In the genomic region with DNA sequence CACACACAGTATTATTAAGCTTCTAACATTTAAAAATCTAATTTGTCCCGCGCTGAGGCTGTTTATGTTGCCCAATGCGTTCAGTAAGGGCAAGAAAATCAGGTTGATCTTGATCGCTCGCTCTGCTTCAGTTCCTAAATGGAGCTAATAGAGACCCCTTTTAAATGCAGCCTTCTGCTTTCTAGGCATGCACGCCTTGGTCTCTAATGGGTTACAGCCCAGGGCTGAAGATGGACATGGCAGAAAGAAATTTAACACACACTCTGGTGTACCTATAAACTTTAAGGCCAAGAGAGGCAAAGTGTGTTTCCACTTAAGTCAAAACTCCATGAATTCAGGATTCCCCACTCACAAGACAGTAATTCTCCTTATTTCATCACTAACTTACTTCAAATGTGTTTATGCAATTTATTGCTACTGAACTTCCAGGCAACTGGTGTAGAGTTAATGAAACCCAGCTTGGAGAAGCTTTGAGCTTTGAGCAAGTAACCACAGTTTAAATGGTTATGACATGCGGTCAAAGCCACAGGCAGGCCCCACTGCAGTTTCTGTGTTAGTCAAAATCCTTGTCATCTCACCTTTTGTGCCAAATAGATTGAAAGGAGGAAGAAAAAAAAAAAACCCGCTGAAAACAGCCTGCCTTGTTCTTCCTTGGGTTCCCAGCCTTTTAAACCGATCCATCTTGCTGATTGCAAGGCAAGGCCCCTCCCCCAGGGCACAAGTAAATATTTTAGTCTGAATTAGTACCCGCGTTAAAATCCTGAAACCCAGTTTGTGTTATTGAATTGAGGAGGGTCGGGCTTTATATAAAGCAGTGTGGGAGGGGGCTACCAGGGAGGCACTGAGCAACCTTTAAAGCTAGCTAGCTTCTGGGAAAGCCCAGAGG, we compare ENCODE assay signal across 9 mouse cellular contexts. TPM values are rescaled to one million over a fixed set of nuclear protein-coding genes. Genes with fewer than 3 reads are reported as not detected.
A peak's percentile ranks its signal among the peaks of the same experiment; 100 is the strongest.
DNase-seq lines count a peak whose midpoint lies in the region; ATAC-seq lines count a peak whose summit lies in the region.
"Had no signal": no experiment of that assay in that cellular context is flagged by ENCODE, and none has a peak within 500 bp of the region (broad histone marks: within the 10 kb centered on the region; RNA-seq: fewer than 3 reads in every experiment).

No protein-coding gene starts in this region.

- no peak overlapping the region for H3K9ac ChIP-seq in lung, embryonic 16.5 days (ENCODE audit: low read length)
- no peak overlapping the region for H3K9ac ChIP-seq in stomach, embryonic 15.5 days

- H3K27ac ChIP-seq in lung, embryonic 16.5 days (ENCODE audit: low read length) = no peak overlapping the region
- H3K27ac ChIP-seq in forebrain, embryonic 10.5 days = peak overlapping the region; percentile 99
- H3K27ac ChIP-seq in limb, embryonic 10.5 days = peak overlapping the region; percentile 85
- no peak overlapping the region for H3K27ac ChIP-seq in stomach, embryonic 15.5 days

- no peaks in the 10 kb centered on the region for H3K36me3 ChIP-seq in lung, embryonic 16.5 days (ENCODE audit: control insufficient read depth, insufficient read depth, low read length)
- H3K36me3 ChIP-seq in forebrain, embryonic 10.5 days (replicated peaks) = no peaks in the 10 kb centered on the region
- H3K36me3 ChIP-seq in limb, embryonic 10.5 days = no peaks in the 10 kb centered on the region
- H3K36me3 ChIP-seq in stomach, embryonic 15.5 days = no peaks in the 10 kb centered on the region

- H3K27me3 ChIP-seq in lung, embryonic 16.5 days (ENCODE audit: control insufficient read depth, insufficient read depth, low read depth, low read length) = peaks cover 8% of the 10 kb centered on the region
- H3K27me3 ChIP-seq in forebrain, embryonic 10.5 days (ENCODE audit: poor library complexity, severe bottlenecking) = peaks cover 7% of the 10 kb centered on the region; the same call in 1 of the 2 replicates
- peaks cover 85% of the 10 kb centered on the region for H3K27me3 ChIP-seq in limb, embryonic 10.5 days (ENCODE audit: low read depth, poor library complexity, severe bottlenecking)
- H3K27me3 ChIP-seq in stomach, embryonic 15.5 days (replicated peaks) = peaks cover 7% of the 10 kb centered on the region; the same call in 1 of the 2 replicates

- peak overlapping the region; percentile 96 for H3K4me2 ChIP-seq in lung, embryonic 16.5 days (ENCODE audit: low read depth, low read length)
- peak overlapping the region; percentile 96 for H3K4me2 ChIP-seq in stomach, embryonic 15.5 days

- DNase-seq in lung, adult 18-20 months = no peak
- DNase-seq in forebrain, embryonic 10.5 days (ENCODE audit: extremely low spot score, low spot score) = peak; percentile 23
- DNase-seq in limb, embryonic 10.5 days (ENCODE audit: low spot score) = peak; percentile 55
- no peak for DNase-seq in lung, postnatal 10 days
- no peak for DNase-seq in adrenal gland, postnatal 36 days
- DNase-seq in ovary, postnatal 14 days (ENCODE audit: low spot score) = no peak
- DNase-seq: gastrocnemius, postnatal 14 days had no signal

- H3K4me1 ChIP-seq in lung, embryonic 16.5 days (replicated peaks; ENCODE audit: control insufficient read depth, insufficient read depth, low read length) = peaks cover 26% of the 10 kb centered on the region
- peaks cover 89% of the 10 kb centered on the region for H3K4me1 ChIP-seq in forebrain, embryonic 10.5 days
- H3K4me1 ChIP-seq in limb, embryonic 10.5 days = peaks cover 89% of the 10 kb centered on the region
- peaks cover 17% of the 10 kb centered on the region for H3K4me1 ChIP-seq in stomach, embryonic 15.5 days

- H3K9me3 ChIP-seq in lung, embryonic 16.5 days (ENCODE audit: control insufficient read depth, low read length) = no peaks in the 10 kb centered on the region
- H3K9me3 ChIP-seq in forebrain, embryonic 10.5 days = no peaks in the 10 kb centered on the region
- H3K9me3 ChIP-seq in limb, embryonic 10.5 days (replicated peaks) = no peaks in the 10 kb centered on the region
- H3K9me3 ChIP-seq in stomach, embryonic 15.5 days = no peaks in the 10 kb centered on the region

- no peak for ATAC-seq in lung, embryonic 16.5 days (ENCODE audit: low read depth)
- ATAC-seq in stomach, embryonic 15.5 days (ENCODE audit: insufficient read depth, low FRiP score, low read depth) = no peak

- H3K4me3 ChIP-seq in lung, embryonic 16.5 days (ENCODE audit: low read length) = no peak overlapping the region
- H3K4me3 ChIP-seq in forebrain, embryonic 10.5 days = peak overlapping the region; percentile 96
- peak overlapping the region; percentile 63; the same call in 1 of the 2 replicates for H3K4me3 ChIP-seq in limb, embryonic 10.5 days
- peak overlapping the region; percentile 72; the same call in 1 of the 2 replicates for H3K4me3 ChIP-seq in stomach, embryonic 15.5 days (replicated peaks)

- WGBS in lung, embryonic 16.5 days = 57% methylated on average over 12 of the region's 12 CpGs
- WGBS in forebrain, embryonic 10.5 days = 12% methylated on average over 12 of the region's 12 CpGs
- 9% methylated on average over 12 of the region's 12 CpGs for WGBS in limb, embryonic 10.5 days
- 49% methylated on average over 12 of the region's 12 CpGs for WGBS in stomach, embryonic 15.5 days

RNA-seq across cellular contexts. Expression of gene Pknox2, which starts 3.9 kb away (rescaled TPM):
- polyA plus RNA-seq in lung, embryonic 16.5 days (2015; fragmentation: Nextera tagmentation; extraction: Ambion mirVana) = 11.7 and 12.8 TPM in 2 replicates
- polyA plus RNA-seq in forebrain, embryonic 10.5 days (2016; fragmentation: Nextera tagmentation; extraction: Ambion mirVana) = 35.3 and 36.8 TPM in 2 replicates
- polyA plus RNA-seq in limb, embryonic 10.5 days (2016; fragmentation: Nextera tagmentation; extraction: Ambion mirVana) = 6.2 and 11.7 TPM in 2 replicates
- polyA plus RNA-seq in stomach, embryonic 15.5 days (2015; fragmentation: Nextera tagmentation; extraction: Ambion mirVana) = 8.3 and 9.5 TPM in 2 replicates
- 1 to 10 TPM; 2.1 to 2.2 TPM for total RNA-seq in adrenal gland, postnatal 36 days (2021)

Comparison
In these comparisons a context has a peak if more than half of its experiments do, and no peak if none do; other contexts are left out.
1. H3K27ac ChIP-seq: peak in forebrain, embryonic 10.5 days (single experiment) and limb, embryonic 10.5 days (single experiment); none in lung, embryonic 16.5 days (single experiment) and stomach, embryonic 15.5 days (single experiment).
2. DNase-seq: peak in forebrain, embryonic 10.5 days (single experiment) and limb, embryonic 10.5 days (single experiment); none in lung, adult 18-20 months (0 of 2), lung, postnatal 10 days (single experiment), adrenal gland, postnatal 36 days (0 of 2) and ovary, postnatal 14 days (single experiment).